ENCODE assay signal across 8 mouse cellular contexts in genomic region chr19:46037925-46038850, GRCm38 (mm10). TPM values are rescaled to one million over a fixed set of nuclear protein-coding genes. Genes with fewer than 3 reads are reported as not detected.
A peak's percentile ranks its signal among the peaks of the same experiment; 100 is the strongest.
DNase-seq lines count a peak whose midpoint lies in the region; ATAC-seq lines count a peak whose summit lies in the region.

No protein-coding gene starts in this region.

- WGBS in embryonic facial prominence, embryonic 10.5 days = 24% methylated on average over 13 of the region's 13 CpGs
- 5% methylated on average over 13 of the region's 13 CpGs for WGBS in hindbrain, embryonic 14.5 days
- WGBS in midbrain, embryonic 14.5 days = 2% methylated on average over 13 of the region's 13 CpGs

- H3K4me2 ChIP-seq in hindbrain, embryonic 14.5 days (replicated peaks) = peak overlapping the region; percentile 73
- peak overlapping the region; percentile 100 for H3K4me2 ChIP-seq in midbrain, embryonic 14.5 days (ENCODE audit: low read length)

- H3K4me1 ChIP-seq in megakaryocyte, embryonic 14.5 days = peaks cover 80% of the 10 kb centered on the region
- peaks cover 66% of the 10 kb centered on the region for H3K4me1 ChIP-seq in embryonic facial prominence, embryonic 10.5 days
- H3K4me1 ChIP-seq in hindbrain, embryonic 14.5 days (replicated peaks; ENCODE audit: control insufficient read depth, insufficient read depth, low read length) = peaks cover 56% of the 10 kb centered on the region
- peaks cover 56% of the 10 kb centered on the region for H3K4me1 ChIP-seq in midbrain, embryonic 14.5 days (ENCODE audit: control insufficient read depth, insufficient read depth, low read length)

- no peak for ATAC-seq in megakaryocyte, adult 5-6 weeks (ENCODE audit: poor library complexity, severe bottlenecking)
- ATAC-seq in hindbrain, embryonic 14.5 days (ENCODE audit: low FRiP score) = no peak
- no peak for ATAC-seq in midbrain, embryonic 14.5 days (ENCODE audit: low FRiP score, low TSS enrichment)
- no peak for ATAC-seq in monocyte, adult 5-6 weeks (replicated peaks; ENCODE audit: insufficient number of reproducible peaks, low FRiP score, low TSS enrichment, poor library complexity, severe bottlenecking)

- H3K27ac ChIP-seq in embryonic facial prominence, embryonic 10.5 days (replicated peaks) = peak overlapping the region; percentile 96
- H3K27ac ChIP-seq in hindbrain, embryonic 14.5 days = peak overlapping the region; percentile 93
- H3K27ac ChIP-seq in midbrain, embryonic 14.5 days (replicated peaks; ENCODE audit: low read depth, low read length) = peak overlapping the region; percentile 98

- H3K9ac ChIP-seq in hindbrain, embryonic 14.5 days = peak overlapping the region; percentile 94
- H3K9ac ChIP-seq in midbrain, embryonic 14.5 days (replicated peaks; ENCODE audit: low read length) = peak overlapping the region; percentile 91

- peak overlapping the region; percentile 95 for H3K4me3 ChIP-seq in megakaryocyte, embryonic 14.5 days (replicated peaks)
- H3K4me3 ChIP-seq in embryonic facial prominence, embryonic 10.5 days = peak overlapping the region; percentile 94
- peak overlapping the region; percentile 85 for H3K4me3 ChIP-seq in hindbrain, embryonic 14.5 days (replicated peaks; ENCODE audit: low read length)
- peak overlapping the region; percentile 96 for H3K4me3 ChIP-seq in midbrain, embryonic 14.5 days (replicated peaks; ENCODE audit: low read depth, low read length)

- no peaks in the 10 kb centered on the region for H3K27me3 ChIP-seq in megakaryocyte, embryonic 14.5 days (replicated peaks)
- no peaks in the 10 kb centered on the region for H3K27me3 ChIP-seq in embryonic facial prominence, embryonic 10.5 days (replicated peaks; ENCODE audit: low read depth, poor library complexity, severe bottlenecking)
- no peaks in the 10 kb centered on the region for H3K27me3 ChIP-seq in hindbrain, embryonic 14.5 days (ENCODE audit: control insufficient read depth, insufficient read depth, low read length)
- H3K27me3 ChIP-seq in midbrain, embryonic 14.5 days (ENCODE audit: control insufficient read depth, insufficient read depth, low read length) = no peaks in the 10 kb centered on the region

- H3K36me3 ChIP-seq in megakaryocyte, embryonic 14.5 days (replicated peaks; ENCODE audit: low read length) = peaks cover 47% of the 10 kb centered on the region
- H3K36me3 ChIP-seq in embryonic facial prominence, embryonic 10.5 days (replicated peaks) = peaks cover 46% of the 10 kb centered on the region
- peaks cover 32% of the 10 kb centered on the region for H3K36me3 ChIP-seq in hindbrain, embryonic 14.5 days (replicated peaks; ENCODE audit: control insufficient read depth, insufficient read depth)
- H3K36me3 ChIP-seq in midbrain, embryonic 14.5 days (ENCODE audit: control insufficient read depth, insufficient read depth, low read length) = peaks cover 32% of the 10 kb centered on the region

- DNase-seq in embryonic facial prominence, embryonic 10.5 days (ENCODE audit: low spot score) = no peak
- DNase-seq in hindbrain, embryonic 14.5 days (ENCODE audit: low spot score) = no peak
- DNase-seq in midbrain, embryonic 14.5 days = no peak
- no peak for DNase-seq in adrenal gland, postnatal 10 days
- DNase-seq in adrenal gland, postnatal 14 days = no peak

- no peaks in the 10 kb centered on the region for H3K9me3 ChIP-seq in megakaryocyte, embryonic 14.5 days
- H3K9me3 ChIP-seq in embryonic facial prominence, embryonic 10.5 days = no peaks in the 10 kb centered on the region
- no peaks in the 10 kb centered on the region for H3K9me3 ChIP-seq in hindbrain, embryonic 14.5 days (ENCODE audit: control insufficient read depth, low read length)
- no peaks in the 10 kb centered on the region for H3K9me3 ChIP-seq in midbrain, embryonic 14.5 days (ENCODE audit: control insufficient read depth, low read length)

RNA-seq across cellular contexts. Expression of gene Pprc1, which starts 6.5 kb away (rescaled TPM):
- polyA plus RNA-seq in megakaryocyte, embryonic 14.5 days (2012; ENCODE audit: insufficient read depth, low replicate concordance) = 8.7 and 12.2 TPM in 2 replicates
- total RNA-seq in megakaryocyte, adult 5-6 weeks (2015) = 14.1 and 30.8 TPM in 2 replicates
- 8.6 and 11.5 TPM in 2 replicates for total RNA-seq in megakaryocyte, adult 5-6 weeks (2017)
- 55.2 and 65.1 TPM in 2 replicates for polyA plus RNA-seq in embryonic facial prominence, embryonic 10.5 days (2016; fragmentation: Nextera tagmentation; extraction: Ambion mirVana)
- polyA plus RNA-seq in hindbrain, embryonic 14.5 days (2014; fragmentation: Nextera tagmentation; extraction: Ambion mirVana) = 19.1 and 29.6 TPM in 2 replicates
- polyA plus RNA-seq in midbrain, embryonic 14.5 days (2014; fragmentation: Nextera tagmentation; extraction: Ambion mirVana) = 21.1 and 21.5 TPM in 2 replicates
- 4.4 to 21.4 TPM (median 6.6 TPM) in 3 replicates for total RNA-seq in monocyte, adult 5-6 weeks (2017)
- total RNA-seq in adrenal gland, postnatal 10 days (2021) = 10 to 100 TPM; 23.5 to 36.5 TPM
- 32.9 and 33.8 TPM in 2 replicates for total RNA-seq in adrenal gland, postnatal 14 days (2021)

RNA-seq across cellular contexts. Expression of gene Ldb1, which starts 6.8 kb away (rescaled TPM):
- 349 and 424 TPM in 2 replicates for polyA plus RNA-seq in megakaryocyte, embryonic 14.5 days (2012; ENCODE audit: insufficient read depth, low replicate concordance)
- total RNA-seq in megakaryocyte, adult 5-6 weeks (2015) = 48.8 and 54.5 TPM in 2 replicates
- total RNA-seq in megakaryocyte, adult 5-6 weeks (2017) = 60.2 and 60.8 TPM in 2 replicates
- 95.0 and 97.8 TPM in 2 replicates for polyA plus RNA-seq in embryonic facial prominence, embryonic 10.5 days (2016; fragmentation: Nextera tagmentation; extraction: Ambion mirVana)
- 92.2 and 95.4 TPM in 2 replicates for polyA plus RNA-seq in hindbrain, embryonic 14.5 days (2014; fragmentation: Nextera tagmentation; extraction: Ambion mirVana)
- polyA plus RNA-seq in midbrain, embryonic 14.5 days (2014; fragmentation: Nextera tagmentation; extraction: Ambion mirVana) = 116 and 145 TPM in 2 replicates
- 90.1 to 143 TPM (median 108 TPM) in 3 replicates for total RNA-seq in monocyte, adult 5-6 weeks (2017)
- total RNA-seq in adrenal gland, postnatal 10 days (2021) = 10 to 100 TPM; 75.3 to 92.1 TPM
- total RNA-seq in adrenal gland, postnatal 14 days (2021) = 63.1 and 82.7 TPM in 2 replicates

RNA-seq across cellular contexts. Expression of gene Hps6, which starts 34.9 kb away (rescaled TPM):
- 8.7 and 9.6 TPM in 2 replicates for polyA plus RNA-seq in megakaryocyte, embryonic 14.5 days (2012; ENCODE audit: insufficient read depth, low replicate concordance)
- 1.2 and 1.7 TPM in 2 replicates for total RNA-seq in megakaryocyte, adult 5-6 weeks (2015)
- 6.6 and 6.8 TPM in 2 replicates for total RNA-seq in megakaryocyte, adult 5-6 weeks (2017)
- 4.4 and 5.0 TPM in 2 replicates for polyA plus RNA-seq in embryonic facial prominence, embryonic 10.5 days (2016; fragmentation: Nextera tagmentation; extraction: Ambion mirVana)
- polyA plus RNA-seq in hindbrain, embryonic 14.5 days (2014; fragmentation: Nextera tagmentation; extraction: Ambion mirVana) = 2.9 and 3.1 TPM in 2 replicates
- 1.4 and 1.5 TPM in 2 replicates for polyA plus RNA-seq in midbrain, embryonic 14.5 days (2014; fragmentation: Nextera tagmentation; extraction: Ambion mirVana)
- total RNA-seq in monocyte, adult 5-6 weeks (2017) = 4.3 to 14.7 TPM (median 6.0 TPM) in 3 replicates
- 10 to 100 TPM in 1 of 2 experiments, 1 to 10 TPM in 1; 9.9 to 12.0 TPM for total RNA-seq in adrenal gland, postnatal 10 days (2021)
- total RNA-seq in adrenal gland, postnatal 14 days (2021) = 10.7 and 11.3 TPM in 2 replicates

RNA-seq across cellular contexts. Expression of gene Nolc1, which starts 37.5 kb away (rescaled TPM):
- 14.7 and 44.5 TPM in 2 replicates for polyA plus RNA-seq in megakaryocyte, embryonic 14.5 days (2012; ENCODE audit: insufficient read depth, low replicate concordance)
- 16.4 and 19.7 TPM in 2 replicates for total RNA-seq in megakaryocyte, adult 5-6 weeks (2015)
- total RNA-seq in megakaryocyte, adult 5-6 weeks (2017) = 36.8 and 47.6 TPM in 2 replicates
- polyA plus RNA-seq in embryonic facial prominence, embryonic 10.5 days (2016; fragmentation: Nextera tagmentation; extraction: Ambion mirVana) = 161 and 167 TPM in 2 replicates
- 58.1 and 63.2 TPM in 2 replicates for polyA plus RNA-seq in hindbrain, embryonic 14.5 days (2014; fragmentation: Nextera tagmentation; extraction: Ambion mirVana)
- polyA plus RNA-seq in midbrain, embryonic 14.5 days (2014; fragmentation: Nextera tagmentation; extraction: Ambion mirVana) = 54.1 and 74.4 TPM in 2 replicates
- 30.2 to 54.5 TPM (median 30.5 TPM) in 3 replicates for total RNA-seq in monocyte, adult 5-6 weeks (2017)
- 10 to 100 TPM; 38.8 to 45.0 TPM for total RNA-seq in adrenal gland, postnatal 10 days (2021)
- total RNA-seq in adrenal gland, postnatal 14 days (2021) = 59.2 and 62.9 TPM in 2 replicates

RNA-seq across cellular contexts. Expression of gene Armh3, which starts 39.9 kb away (rescaled TPM):
- polyA plus RNA-seq in megakaryocyte, embryonic 14.5 days (2012; ENCODE audit: insufficient read depth, low replicate concordance) = 0.89 and 2.1 TPM in 2 replicates
- 12.8 and 15.6 TPM in 2 replicates for total RNA-seq in megakaryocyte, adult 5-6 weeks (2015)
- total RNA-seq in megakaryocyte, adult 5-6 weeks (2017) = 6.6 and 8.5 TPM in 2 replicates
- 18.4 and 19.1 TPM in 2 replicates for polyA plus RNA-seq in embryonic facial prominence, embryonic 10.5 days (2016; fragmentation: Nextera tagmentation; extraction: Ambion mirVana)
- 17.7 and 18.7 TPM in 2 replicates for polyA plus RNA-seq in hindbrain, embryonic 14.5 days (2014; fragmentation: Nextera tagmentation; extraction: Ambion mirVana)
- polyA plus RNA-seq in midbrain, embryonic 14.5 days (2014; fragmentation: Nextera tagmentation; extraction: Ambion mirVana) = 18.6 and 21.8 TPM in 2 replicates
- 7.5 to 16.0 TPM (median 11.5 TPM) in 3 replicates for total RNA-seq in monocyte, adult 5-6 weeks (2017)
- total RNA-seq in adrenal gland, postnatal 10 days (2021) = 10 to 100 TPM; 14.6 to 19.2 TPM
- total RNA-seq in adrenal gland, postnatal 14 days (2021) = 15.3 and 17.0 TPM in 2 replicates
